Mouse (Mus musculus) liver, embryonic 14.5 days (tissue): ENCODE measurements at regions not wholly inside any gene's neighbourhood (a gene's known extent, or its start where the extent isn't known, plus 50 kb on each side); places are given as distances from the start of the nearest gene placed in this dataset.

Source experiments
- CTCF ChIP-seq: IDR thresholded peaks from 2 replicates; pipeline ENCODE4 v1.5.1; 2016; ENCODE audit warnings: antibody characterized with exemption, low read depth, control low read depth
- EP300 ChIP-seq: IDR thresholded peaks from 2 replicates; pipeline ENCODE4 v1.6.1; 2016; ENCODE audit warnings: antibody characterized with exemption, low read depth

- TF ChIP-seq CTCF, result no peak
- no peak for TF ChIP-seq EP300
Observed at GRCm38 (mm10) chr12:67914603-67915002, 692.3 kb upstream of the Mdga2 start.
